Mouse (Mus musculus): ENCODE data around the gene Kcnrg.

DNA sequence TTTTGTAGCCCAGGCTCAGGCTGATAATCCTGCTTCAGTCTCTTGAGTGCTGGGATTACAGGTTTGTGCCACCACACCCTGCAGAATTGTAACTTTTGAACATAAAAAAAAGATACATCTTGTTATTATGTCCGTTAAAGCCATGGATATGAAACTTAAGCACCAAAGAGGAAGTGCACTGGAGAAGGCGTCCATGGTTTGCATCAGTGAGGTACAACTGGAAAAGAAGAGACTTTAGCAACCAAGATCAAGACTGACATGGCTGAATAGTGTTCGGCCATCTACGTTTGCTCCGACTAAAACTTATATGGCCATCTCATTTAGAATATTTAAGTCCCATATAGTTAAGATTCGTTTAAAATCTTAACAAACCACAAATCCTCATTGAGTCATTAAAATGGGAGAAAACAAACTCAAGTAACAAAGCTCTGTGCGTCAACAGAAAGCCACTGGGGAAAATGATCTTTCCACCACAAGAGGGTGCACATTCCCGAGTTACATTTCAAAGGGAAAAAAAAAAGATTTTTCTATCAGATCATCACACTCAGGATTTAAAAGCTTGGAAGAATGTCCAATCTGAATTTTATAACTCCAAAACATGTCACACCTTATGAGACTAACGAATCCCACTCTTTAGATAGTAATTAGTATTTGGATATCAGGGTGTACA, 43.2 kb downstream of the Kcnrg start:
- TF ChIP-seq POLR2AphosphoS2 (IDR thresholded peaks at IDR 0.05; ENCODE audit: insufficient read length, low read depth) (no peak), E2F4 (IDR thresholded peaks at IDR 0.05; ENCODE audit: insufficient read depth) (no peak), POLR2A (IDR thresholded peaks at IDR 0.05; ENCODE audit: insufficient read length, low read depth) (no peak), USF1 (IDR thresholded peaks at IDR 0.05; ENCODE audit: low read depth) (no peak), MYOD1 (IDR thresholded peaks at IDR 0.05; ENCODE audit: control insufficient read depth in 1 of 3, insufficient read length in 2 of 3, low read depth in 2 of 3) (no peak), TCF12 (IDR thresholded peaks at IDR 0.05; ENCODE audit: insufficient read depth, poor library complexity, severe bottlenecking) (no peak), MAX (IDR thresholded peaks at IDR 0.05; ENCODE audit: low read depth) (no peak), MYOG (IDR thresholded peaks at IDR 0.05; ENCODE audit: control insufficient read depth in 1 of 3, insufficient read depth in 1 of 3, insufficient read length in 2 of 3, low read depth in 2 of 3) (no peak), SRF (IDR thresholded peaks at IDR 0.05; ENCODE audit: control insufficient read depth, insufficient read length, low read depth) (no peak), REST (IDR thresholded peaks at IDR 0.05; ENCODE audit: insufficient read depth, insufficient read length) (no peak), CEBPB (IDR thresholded peaks at IDR 0.05; ENCODE audit: insufficient read depth, poor library complexity, severe bottlenecking) (no peak)

Data from myocyte (in vitro differentiated cells).